Mouse (Mus musculus) heart, embryonic 15.5 days (tissue): Measurements from ENCODE around the gene Slc10a7. TPM values are rescaled to one million over a fixed set of nuclear protein-coding genes. Genes with fewer than 3 reads are reported as not detected.

Source experiments
- polyA plus RNA-seq: library from polyadenylated mRNA; unstranded; fragments of >200 nt; fragmentation: Nextera tagmentation; extraction: Ambion mirVana; gene quantifications from 2 replicates; pipeline ENCODE4 v1.2.1, GENCODE M21; 2015

Gene Slc10a7
- polyA plus RNA-seq, 1 experiment from 2014 or later = 10.5 TPM

Other genes with a start within 250 kb of the Slc10a7 start
- gene Pou4f2, start 72.7 kb upstream of the Slc10a7 start, polyA plus RNA-seq = not detected in 2 replicates
- gene Rbmxl1, start 448 bp upstream of the Slc10a7 start, polyA plus RNA-seq = 109 and 124 TPM in 2 replicates